Mouse (Mus musculus) left cerebral cortex, adult 11 months (tissue): Measurements from ENCODE around the gene Psmc3.
"Not testable (repeated sequence)": the region's sequence is repeated elsewhere in the genome, so short reads cannot be mapped to it uniquely, and the experiment has no call there.

Experiments used
- DNase-seq: peaks from one replicate; pipeline ENCODE4 v3.0.0; 2022; ENCODE audit warnings: low spot score

Psmc3 gene

DNA sequence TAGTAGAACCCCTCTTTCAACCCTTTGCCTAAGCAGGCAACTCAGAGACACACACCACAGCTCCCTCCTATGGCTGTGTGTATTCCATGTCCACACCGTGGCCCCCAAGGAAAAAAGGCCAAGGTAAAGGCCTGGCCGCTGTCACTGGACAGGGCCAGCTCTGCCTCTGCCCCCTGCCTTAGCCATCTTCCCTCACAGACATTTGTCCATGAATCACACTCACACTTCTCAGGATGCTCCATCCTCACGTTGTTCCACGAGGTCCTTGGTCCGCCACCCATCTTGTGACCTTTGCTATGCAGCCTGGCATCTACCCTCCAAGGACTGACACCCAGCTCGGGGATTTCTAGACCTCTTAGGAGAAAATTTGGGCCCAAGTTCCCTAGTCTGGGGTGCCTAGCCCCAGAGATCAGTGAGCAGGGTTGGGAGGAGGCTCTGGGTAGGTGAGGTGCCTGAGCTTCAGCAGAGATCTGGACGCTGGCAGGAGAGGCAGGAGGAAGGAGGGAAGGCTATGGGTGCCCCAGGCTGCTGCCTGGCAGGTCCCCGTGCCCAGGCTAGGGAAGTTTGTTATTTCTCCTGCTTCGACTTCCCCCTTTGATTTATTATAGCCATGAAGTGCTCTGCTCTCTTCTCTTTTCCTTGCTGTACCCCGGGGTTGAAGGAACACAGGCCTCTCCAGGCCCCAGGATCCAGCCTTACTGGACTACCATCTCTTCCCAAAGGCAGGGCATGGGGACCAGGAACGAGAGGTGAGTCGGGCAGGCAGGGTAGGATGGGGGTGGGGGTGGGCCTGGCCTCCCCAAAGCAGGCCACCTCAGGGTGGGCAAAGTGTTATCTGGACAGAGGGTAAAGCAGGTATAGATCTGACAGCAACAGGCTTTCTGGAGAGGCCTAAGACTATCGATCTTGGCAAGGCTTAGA lies 28.2 kb downstream of the Psmc3 start, which contains the start of gene Spi1:
TSS of gene Spi1 (plus strand) at position 616 of the 921 bp plus-strand sequence.
- no peak for DNase-seq

GRCm38 (mm10) chr2:91082844-91083243 lies 29.0 kb downstream of the Psmc3 start:
- no peak for DNase-seq

- no peak for DNase-seq
These were observed 29.6 kb downstream of the Psmc3 start for GRCm38 (mm10) chr2:91083366-91083940.

DNA sequence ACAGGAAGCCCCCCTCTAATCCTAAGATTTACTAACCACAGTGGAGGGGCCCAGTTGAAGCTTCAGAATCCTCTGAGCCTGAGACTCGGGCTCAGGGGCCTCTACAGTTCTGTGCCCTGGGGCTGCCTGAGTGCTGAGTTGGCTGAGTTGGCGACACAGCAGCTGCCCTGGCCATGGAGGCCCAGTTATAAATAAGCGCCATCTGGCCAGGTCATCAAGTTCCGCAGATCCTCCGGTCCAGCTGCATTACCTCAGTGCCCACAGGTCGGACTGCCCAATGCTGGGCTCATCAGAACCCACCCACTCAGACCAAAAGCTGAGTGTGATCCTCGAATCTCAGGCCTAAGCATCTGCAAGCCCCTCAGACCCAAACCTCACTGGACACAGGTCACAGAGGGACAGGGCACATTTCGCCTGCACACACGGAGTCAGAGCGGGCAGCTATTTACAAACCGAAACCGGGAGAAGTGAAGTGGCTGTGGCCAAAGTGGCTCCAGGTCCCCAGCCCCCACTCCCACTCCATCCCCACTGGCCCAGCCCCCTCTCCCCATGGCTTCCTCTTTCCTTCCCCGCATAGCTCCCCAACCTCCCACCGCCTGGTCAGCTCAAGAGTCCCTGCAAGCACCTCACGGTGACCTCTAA lies 30.5 kb downstream of the Psmc3 start:
- no peak for DNase-seq

DNA sequence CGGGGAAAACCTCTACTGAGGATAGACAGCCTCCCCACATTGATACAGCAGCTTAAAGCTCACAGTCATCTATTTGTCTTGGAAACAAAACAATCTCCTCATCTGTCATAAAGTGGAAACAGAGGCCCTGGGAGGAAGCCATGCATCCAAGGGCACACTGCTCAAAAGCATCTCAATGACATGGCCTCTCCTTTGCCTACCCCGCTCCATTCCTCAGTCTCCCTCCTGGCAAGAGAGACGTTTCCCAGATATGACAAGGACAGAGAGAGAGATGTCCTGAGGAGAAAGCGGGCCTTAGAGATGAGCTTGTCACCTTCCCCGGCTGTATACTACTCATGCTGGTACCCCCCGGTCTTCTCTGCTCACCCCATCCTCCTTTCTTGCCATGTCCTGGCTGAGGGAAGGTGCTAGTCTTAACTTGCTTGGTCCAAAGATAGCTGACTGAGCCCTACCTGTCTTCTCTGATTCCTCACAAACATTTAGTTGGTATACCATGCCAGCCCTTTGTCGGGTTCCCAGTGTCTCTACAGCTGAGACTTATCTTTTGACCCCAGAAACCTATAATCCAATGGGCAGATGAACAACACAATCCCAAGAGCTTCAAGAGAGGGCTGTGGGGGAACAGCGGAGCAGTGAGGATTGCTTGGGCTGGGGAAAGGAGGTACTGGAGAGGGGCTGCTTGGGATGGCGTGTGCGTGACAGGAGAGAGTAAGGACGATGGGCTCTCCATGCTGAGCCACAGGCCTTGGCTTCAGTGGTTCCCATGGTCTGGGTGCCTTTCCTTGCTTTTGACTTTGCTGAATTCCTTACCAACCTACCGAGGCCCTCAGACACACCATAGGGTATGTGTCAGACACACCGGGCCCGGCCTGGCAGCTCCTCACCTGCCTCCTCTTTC lies 31.9 kb downstream of the Psmc3 start:
- DNase-seq = no peak

GRCm38 (mm10) chr2:91086392-91087237 lies 32.8 kb downstream of the Psmc3 start:
- DNase-seq = no peak

DNA sequence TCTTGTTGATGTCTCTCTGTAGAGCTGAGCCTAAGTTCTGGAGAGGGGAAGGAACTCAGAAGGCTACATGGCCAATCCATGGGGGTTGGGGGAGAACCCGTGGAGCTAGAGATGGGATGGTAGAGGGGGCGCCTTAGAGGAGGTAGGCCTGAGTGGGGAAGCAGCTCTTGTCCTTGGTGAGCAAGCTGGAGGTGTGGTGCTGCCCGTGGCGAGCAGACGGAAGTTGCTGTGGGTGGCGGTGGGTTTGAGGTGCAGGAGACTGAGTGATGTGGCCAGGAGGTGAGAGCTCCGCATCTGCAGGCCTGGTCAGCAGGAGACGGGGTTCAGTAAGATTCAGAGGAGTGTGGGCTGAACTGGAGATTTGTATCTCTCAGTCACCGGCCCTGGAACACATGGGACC lies 33.6 kb downstream of the Psmc3 start:
- no peak for DNase-seq

DNA sequence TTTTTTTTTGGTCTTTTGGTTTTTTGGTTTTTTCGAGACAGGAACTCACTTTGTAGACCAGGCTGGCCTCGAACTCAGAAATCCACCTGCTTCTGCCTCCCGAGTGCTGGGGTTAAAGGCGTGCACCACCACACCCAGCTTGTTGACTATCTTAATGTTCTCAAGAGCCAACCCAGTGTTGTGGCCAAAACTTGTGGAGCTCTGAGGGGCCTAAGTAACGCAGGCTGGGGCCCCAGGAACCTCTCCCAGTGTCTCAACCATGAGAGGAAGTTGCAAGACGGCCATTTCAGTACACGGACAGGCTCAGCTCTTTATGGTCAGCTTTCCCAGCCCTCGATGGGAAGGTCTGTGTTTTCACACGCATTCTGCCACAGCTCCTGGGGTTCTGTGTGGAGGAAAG lies 35.2 kb downstream of the Psmc3 start:
- DNase-seq = no peak

DNA sequence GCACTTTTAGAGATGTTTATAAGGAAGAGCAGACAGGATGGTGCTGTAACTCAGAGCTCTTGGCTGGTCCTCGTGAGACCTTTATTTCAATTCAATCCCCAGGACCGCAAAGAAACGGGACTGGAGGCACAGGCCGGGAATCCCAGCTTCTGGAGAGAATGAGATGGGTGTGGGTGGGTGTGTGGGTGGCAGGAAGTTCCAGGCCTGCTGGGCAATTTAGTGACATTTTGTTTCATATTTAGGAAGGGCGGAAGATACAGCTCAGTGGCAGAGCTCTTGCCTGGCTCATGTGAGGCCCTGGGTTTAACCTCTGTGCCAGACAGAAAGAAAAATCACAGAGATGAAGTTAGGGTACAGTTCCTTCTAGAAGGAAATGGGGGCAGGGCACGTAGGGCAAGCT lies 36.4 kb downstream of the Psmc3 start:
- no peak for DNase-seq

- no peak for DNase-seq
These were observed 37.0 kb downstream of the Psmc3 start for GRCm38 (mm10) chr2:91090827-91091226.

DNA sequence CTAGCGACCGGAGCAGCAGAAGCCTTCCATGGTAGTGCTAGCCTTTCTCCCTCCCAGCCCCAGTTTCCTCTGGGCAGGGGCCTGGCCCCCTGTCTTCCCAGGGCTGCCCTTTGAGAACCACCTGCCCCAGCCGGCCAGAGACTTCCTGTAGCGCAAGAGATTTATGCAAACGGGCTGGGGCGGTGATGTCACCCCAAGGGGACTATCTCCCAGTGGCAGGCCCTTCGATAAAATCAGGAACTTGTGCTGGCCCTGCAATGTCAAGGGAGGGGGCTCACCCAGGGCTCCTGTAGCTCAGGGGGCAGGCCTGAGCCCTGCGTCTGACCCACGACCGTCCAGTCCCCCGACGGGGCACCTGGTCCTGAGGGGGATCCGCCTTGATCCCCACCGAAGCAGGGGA lies 42.7 kb downstream of the Psmc3 start:
- DNase-seq = no peak

GRCm38 (mm10) chr2:91097015-91097414 lies 43.2 kb downstream of the Psmc3 start:
- no peak for DNase-seq

DNA sequence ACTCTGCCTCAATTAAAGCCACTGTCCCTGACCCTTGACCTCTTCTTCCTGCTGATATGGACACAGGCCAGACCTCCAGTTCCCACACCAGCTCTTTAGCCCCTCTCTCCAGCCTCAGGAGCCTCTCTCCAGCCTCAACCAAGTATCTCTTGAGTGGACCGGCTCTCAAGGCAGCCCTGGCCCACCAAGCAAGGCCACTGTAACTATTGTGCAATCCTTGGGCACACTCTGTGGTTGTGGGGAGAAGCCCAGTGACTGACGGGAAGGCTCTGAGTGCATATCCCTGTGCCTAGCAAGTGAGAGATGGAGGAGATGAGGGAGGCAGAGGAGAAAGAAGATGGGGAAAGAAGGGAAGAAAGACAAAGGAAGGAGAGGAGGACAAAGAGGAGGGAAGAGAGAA lies 44.3 kb downstream of the Psmc3 start:
- no peak for DNase-seq

GRCm38 (mm10) chr2:91101124-91101740 lies 47.4 kb downstream of the Psmc3 start:
- DNase-seq = peak; percentile 68

DNA sequence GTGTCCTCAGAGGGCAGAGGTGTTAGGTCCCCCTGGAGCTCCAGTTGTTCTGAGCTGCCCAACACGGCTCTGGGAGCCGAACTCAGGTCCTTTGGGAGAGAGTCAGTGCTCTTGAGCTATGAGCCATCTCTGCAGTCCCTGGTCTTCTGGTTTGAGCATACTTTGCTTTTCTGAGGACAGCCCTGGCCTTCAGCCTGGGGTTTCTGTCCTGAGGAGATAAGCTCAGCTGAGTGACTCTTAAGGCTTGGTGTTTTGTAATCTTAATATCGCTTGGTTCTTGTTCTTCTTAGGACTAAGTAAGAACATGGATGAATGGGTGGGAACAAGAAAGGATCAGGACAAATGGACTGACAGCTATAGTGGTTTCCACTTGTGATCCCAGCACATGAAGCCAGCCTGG lies 54.3 kb downstream of the Psmc3 start:
- no peak for DNase-seq

- DNase-seq = no peak
These were observed 55.4 kb downstream of the Psmc3 start for GRCm38 (mm10) chr2:91109241-91109640.

GRCm38 (mm10) chr2:91109807-91110385 lies 56.1 kb downstream of the Psmc3 start:
- DNase-seq = no peak

GRCm38 (mm10) chr2:91110429-91110828 lies 56.6 kb downstream of the Psmc3 start:
- DNase-seq = no peak

- not testable (repeated sequence) for DNase-seq
These were observed 58.0 kb downstream of the Psmc3 start for GRCm38 (mm10) chr2:91111832-91112231.

DNA sequence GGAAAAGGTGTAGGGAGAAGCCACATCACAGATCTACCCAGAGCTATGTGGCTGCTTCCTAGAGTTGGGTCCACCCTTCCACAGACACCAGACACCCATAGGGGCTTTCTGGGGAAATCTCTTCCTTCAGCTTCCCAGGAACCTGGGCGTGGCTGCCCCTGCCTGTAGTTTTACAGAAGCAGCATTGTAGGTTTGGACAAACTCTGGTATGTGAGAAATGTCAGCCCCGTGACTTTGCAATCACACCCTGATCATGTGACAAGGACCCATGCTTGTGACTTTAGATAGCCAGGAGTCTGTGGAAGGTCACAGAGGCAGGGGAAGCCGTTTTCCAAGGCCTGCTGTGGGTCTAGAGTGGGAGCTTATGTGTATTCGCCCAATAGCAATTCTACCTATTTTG lies 58.7 kb downstream of the Psmc3 start:
- DNase-seq = no peak
